Mouse (Mus musculus) right cerebral cortex, postnatal 36 days (tissue): Measurements from ENCODE around the gene Maats1.

Experiments used
- DNase-seq, 2 experiments: peaks; one replicate each; pipeline ENCODE4 v3.0.0; 2022; ENCODE audit warnings: low spot score in 2 of 2, mixed read lengths in 1 of 2

The Maats1 gene

DNA sequence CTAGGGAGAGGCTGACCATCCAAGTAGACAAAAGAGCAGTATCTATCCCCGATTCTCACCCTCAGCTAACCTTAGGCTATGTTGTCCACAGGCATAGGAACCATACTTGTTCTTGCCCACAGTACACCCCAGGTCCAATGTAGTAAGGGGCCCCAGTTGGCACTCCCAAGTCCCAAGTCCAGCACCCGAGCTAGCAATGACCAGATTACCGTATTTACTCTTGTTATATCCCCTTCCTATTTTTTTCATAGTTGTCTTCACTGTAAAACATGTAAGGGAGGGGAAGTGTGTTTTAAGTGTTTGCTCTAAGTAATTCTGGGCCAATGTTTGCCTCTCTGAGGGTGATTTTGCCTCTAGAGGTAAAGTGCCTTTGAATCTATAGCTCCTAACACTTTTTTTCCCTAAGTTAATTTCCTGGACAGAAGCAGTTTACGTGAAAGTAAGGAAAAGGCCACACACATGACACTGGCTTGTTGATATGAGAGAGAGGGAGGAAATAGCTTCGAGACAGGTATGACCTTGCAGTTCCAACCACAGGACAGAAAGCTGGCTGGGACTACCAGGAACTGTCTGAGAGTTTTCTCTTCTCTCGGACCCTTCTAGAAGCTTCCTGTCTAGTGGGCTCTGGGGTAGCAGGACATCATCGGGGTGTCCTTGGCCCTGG, 47.1 kb downstream of the Maats1 start, which contains the start of gene Nr1i2:
Gene Nr1i2, minus strand, starts transcription at position 140 of the 664 bp plus-strand sequence.
- no peak for DNase-seq

DNA sequence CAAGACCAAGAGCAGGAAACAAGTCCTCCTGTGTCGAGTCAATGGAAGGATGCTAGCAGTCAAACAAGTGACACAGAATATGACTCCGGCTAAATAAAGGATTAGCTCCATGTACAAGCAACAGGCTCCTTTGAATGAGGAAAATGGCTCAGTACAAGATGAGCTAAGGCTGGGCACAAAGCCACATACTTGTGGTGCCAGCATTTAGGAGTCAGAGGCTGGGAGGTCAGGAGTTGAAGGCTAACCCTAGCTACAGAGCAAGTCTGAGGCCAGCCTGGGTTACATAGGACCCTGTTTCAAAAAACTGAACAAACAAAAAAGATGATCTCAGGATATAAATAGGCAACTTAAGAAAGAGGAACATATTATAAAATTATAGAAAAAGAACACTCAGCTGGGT, 51.8 kb downstream of the Maats1 start:
- DNase-seq: no peak

DNA sequence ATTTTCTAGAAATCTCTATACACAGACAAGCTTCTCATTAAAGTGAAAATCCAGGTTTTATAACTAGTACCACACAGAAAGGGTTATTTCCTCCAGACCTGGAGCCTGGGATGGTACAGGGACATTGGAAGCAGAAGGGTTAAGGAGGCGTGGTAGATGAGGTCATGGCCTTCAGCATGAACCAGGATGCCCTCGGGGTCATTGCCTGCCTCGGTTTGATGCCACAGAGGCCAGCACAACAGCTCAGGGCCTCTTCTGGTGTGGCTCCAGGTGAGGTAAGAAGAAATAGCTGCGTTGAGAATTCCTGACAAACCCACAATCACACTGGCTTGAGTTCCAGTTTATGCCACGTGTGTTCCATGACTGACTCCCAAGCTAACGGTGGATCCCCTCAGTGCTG, 53.1 kb downstream of the Maats1 start:
- DNase-seq: no peak

DNA sequence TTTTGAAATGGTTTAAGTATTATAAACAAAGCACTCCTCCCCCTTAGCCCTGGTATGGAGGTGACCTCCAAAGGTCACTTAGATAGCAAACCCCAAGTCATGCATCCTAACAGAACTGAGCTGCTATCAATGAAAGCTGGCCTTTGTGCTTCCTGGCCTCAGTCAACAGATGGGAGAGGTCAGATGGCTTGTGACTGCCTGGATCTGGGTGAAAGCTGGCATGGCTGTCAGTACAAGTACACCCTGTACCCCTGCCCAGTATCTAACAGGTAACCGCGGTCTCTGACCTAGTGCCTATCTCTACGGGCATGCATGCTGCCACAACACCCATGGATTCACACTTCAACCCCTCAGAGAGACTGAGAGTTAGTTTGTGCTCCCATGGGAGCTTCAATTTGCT, 54.2 kb downstream of the Maats1 start:
- no peak for DNase-seq

DNA sequence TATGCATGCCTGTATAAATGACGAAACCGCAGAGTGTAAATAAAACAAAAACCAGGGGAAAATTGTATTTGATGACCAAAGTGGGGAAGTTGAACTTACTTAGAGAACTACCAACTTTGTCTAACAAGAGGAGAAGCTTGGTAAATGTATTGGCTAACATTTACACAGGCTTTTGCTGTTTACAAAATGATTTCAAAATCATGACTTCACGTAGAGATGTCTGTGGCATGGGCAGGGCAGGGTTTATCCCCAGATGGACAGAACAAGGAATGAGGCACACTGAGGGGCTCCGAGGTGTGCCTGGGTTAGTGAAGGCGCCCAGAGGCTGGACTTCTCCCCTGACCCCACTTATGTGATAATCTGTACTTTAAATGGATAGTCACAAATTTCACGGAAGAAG, 54.6 kb downstream of the Maats1 start:
- no peak for DNase-seq

DNA sequence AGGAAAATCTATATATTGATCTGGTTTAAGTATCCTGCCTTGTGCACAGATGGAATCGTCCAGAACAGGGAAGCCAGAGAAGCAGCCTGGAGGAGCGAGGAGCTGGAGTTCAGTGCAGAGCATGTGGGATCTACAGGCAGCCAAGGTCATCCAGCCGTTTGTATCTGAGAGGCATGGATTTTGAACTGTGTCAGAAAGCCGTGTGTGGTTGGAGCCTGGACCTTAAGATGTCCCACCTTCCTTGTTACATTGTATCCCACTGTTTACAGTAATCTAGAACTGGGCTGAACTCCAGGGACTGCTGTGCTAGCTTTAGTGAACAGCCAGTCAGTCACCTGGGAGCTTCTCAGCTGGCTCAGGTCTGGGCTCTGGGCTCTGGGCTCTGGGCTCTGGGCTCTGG, 55.4 kb downstream of the Maats1 start:
- DNase-seq: no peak

DNA sequence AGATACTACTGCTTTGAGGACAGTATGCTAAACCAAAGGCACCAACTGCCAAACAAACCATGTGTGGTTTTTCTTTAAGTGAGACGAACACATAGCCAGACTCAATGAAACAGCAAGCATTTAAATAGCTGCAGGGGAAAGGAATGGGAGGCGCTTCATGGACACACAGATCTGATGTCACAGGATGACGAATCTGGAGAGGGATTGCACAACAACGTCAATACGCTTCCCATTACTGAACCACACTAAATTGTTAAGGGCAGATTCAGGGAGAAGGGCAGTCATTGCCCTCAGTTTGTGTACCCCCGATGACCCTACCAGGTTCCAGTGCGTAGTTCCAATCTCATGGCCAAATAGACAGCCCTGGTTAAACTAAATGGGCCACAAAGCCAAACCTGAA, 56.1 kb downstream of the Maats1 start:
- no peak for DNase-seq

DNA sequence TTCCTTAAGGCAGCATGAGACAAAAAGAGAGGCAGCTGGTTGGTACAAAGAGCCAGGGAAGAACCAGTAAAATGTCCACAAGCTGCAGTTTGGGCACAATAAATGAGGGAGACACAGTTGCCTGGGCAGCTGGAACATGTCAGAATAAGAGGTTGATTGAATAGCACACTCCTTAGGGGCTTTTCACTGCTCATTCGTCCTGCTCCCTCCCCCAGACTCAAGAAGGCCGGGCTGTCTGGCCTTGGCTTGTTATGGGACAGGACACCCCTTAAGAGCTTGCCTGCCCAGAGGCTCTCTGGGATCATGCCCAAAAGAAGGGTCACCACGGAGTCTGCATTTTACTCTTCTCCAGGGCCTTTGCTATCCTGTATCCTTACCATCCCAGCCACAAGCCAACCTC, 58.6 kb downstream of the Maats1 start:
- no peak for DNase-seq

DNA sequence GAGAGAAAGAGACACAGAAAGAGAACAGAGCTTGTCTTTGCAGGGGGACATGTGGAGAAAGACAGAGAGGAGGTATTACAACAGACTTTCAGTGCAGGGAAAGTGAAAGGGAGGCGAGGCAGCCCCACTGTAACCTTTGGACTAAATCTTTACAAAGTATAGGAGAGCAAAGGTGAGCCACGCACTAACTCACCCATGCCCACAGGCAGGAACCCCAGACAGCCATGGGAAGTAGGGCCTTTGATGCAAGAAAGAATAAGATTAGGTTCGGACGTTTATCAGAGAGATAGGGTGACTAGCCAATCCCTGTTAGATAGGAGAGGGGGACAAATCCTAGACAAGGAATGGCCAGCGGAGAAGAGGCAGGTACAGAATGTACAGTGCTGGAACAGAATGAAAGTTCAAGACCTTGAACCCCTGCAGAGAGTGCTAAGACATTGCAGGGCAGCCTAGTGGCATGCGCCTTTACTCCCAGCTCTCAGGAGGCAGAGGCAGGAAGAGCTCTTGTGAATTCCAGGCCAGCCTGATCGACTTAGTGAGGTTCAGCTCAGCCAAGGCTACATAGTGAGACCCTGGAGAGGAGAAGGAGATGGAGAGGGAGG, 59.3 kb downstream of the Maats1 start:
- no peak for DNase-seq

DNA sequence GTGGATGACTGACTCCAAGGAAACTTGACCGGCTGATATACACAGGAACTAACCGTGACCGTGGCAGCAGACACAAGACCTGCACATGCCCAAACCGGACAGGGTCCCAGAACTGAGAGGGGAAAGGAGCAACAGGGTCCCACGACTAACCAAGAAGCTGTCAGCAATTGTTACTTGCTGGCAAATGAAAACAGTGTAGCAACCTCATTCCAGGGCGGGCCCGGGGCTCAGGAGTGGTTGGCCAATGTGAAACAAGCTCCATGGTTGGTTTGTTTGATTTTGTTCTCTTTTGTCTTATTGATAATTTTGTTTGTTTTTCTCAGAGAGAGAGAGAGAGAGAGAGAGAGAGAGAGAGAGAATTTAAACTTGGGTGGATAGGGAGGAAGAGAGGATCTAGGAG, 61.0 kb downstream of the Maats1 start:
- no peak for DNase-seq

DNA sequence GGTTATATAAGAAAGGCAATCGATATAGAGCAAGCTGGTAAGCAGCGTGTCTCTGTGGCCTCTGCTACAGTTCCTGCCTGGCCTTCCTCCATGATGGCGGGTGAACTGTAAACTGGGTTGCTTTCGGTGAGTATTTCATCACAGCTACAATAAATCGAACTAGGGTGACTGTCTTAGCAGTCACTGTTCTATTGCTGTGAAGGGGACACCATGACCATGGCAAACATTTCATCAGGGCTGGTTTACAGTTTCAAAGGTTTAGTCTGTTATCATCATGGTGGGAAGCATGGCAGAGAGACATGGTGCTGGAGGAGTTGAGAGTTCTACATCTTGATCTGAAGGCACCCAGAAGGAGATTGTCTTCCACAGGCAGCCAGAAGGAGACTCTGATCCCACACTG, 62.1 kb downstream of the Maats1 start:
- no peak for DNase-seq

DNA sequence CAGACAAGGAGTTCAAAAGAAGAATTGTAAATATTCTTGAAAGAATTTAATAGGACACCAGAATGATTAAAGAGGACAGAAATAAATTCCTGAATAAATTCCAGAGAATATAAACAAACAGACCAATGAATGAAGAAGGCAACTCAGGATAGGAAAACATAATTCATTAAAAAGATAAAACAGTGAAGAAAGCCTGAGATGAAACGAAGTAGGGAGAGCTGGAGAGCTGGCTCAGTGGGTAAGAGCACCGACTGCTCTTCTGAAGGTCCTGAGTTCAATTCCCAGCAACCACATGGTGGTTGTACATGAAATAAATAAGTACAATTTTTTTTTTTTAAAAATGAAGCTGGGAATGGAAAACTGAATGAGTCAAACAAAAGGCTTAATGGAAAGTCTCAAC, 67.2 kb downstream of the Maats1 start:
- DNase-seq: no peak

DNA sequence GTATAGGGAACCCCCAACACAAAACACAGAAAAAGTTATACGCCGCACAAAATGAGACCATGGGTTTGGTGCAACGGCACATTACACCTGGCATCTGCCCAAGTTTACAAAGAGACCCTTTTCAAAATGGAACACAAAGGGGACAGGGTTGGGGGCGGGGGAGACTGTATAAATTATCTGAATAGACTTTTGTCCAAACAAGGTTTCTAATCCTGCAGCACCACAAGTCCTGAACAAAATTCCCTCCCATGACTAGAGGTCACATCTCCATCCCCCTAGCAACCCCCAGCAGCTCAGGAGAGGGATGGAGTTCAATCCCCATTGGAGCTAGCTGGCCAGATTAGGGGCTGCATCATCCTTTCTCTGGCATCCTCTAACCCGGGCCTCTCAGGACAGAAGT, 69.5 kb downstream of the Maats1 start:
- DNase-seq: no peak

DNA sequence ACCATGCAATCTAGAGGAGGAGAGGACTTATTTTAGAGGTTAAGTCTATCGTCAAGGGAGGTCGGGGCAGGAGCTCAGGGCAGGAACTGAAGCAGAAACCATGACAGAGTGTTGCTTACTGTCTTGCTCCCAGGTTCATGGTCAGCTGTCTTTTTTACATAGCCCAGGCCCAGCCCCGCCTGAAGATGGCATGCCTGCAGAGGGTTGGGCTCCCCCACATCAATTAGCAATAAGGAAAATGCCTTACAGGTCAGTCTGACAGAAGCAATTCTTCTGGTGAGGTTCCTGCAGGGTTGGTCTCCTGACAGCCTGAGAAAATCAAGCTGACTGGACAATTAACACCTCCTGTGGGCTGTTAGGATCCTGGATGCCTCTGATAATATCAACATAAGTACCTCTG, 70.3 kb downstream of the Maats1 start:
- no peak for DNase-seq

DNA sequence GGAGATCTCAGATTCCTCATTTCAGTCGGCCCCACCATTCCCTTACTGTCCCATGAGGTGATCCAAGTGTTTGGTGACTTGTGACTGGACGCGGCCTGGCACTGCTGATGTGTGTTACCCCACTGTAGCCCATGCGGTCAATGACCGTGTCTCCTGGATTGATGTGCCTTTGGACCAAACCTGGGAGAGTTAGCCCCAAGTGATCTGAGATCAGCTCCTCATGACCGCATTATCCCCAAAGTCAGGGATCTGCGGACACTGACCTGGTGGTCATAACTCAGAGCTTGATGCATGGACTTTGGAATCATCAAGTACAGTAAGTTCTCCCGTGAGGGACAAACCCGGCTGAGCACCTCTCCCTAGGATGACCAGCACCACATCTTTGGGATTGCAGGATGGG, 86.0 kb downstream of the Maats1 start:
- no peak for DNase-seq

DNA sequence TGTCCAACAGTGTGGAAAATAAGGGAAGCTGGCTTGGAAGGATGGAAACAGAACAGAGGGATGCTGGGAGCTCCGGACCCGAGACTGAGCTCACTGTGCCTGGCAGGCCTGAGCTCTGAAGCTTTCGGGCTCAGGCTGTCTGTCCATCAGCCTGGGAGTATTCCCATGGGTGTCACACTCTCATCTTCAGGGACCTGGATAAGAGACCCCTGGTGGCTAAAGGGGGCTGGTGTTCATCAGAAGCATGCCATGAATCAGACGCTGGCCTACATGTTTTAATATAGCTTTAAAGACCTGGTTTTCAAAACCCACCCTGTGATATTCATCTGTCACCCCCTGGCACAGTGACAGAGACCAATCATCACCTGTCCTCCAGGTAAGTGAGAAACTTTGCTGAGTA, 86.8 kb downstream of the Maats1 start:
- DNase-seq: no peak

DNA sequence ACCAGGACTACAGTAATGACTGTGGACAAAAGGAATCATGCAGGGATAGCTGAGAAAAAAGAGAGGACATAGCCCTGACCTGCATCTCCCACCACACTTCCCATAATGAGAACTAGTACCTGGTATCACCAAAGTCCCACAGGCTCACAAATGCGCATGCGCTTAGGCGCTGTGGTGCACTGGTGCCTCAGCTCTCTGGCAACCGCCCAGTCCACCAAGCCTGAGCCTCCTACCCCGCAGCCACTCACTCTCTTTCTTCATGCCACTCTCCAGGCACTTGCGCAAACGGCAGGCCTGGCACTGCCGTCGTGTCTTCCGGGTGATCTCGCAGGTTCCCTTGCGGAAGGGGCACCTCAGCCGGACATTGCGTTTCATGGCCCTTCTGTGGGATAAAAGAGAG, 87.9 kb downstream of the Maats1 start:
- no peak for DNase-seq

DNA sequence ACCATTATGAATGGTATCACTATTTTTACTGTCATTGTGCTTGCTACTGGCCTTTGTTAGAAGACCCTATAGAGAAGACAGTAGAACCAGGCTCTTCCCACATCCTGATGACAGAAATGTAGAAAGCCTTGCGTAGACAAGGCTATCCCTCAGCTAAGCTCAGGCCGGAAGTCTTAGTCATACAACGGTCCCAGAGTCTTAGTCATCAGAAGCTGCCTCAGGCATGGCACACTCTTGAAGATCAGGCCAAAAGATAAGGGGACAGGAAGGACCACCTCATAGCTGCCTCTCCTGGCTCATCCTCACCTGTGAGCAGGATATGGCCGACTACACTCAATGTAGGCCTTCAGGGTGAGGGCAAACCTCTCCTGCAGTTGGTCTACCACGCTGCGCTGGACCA, 91.5 kb downstream of the Maats1 start:
- no peak for DNase-seq

DNA sequence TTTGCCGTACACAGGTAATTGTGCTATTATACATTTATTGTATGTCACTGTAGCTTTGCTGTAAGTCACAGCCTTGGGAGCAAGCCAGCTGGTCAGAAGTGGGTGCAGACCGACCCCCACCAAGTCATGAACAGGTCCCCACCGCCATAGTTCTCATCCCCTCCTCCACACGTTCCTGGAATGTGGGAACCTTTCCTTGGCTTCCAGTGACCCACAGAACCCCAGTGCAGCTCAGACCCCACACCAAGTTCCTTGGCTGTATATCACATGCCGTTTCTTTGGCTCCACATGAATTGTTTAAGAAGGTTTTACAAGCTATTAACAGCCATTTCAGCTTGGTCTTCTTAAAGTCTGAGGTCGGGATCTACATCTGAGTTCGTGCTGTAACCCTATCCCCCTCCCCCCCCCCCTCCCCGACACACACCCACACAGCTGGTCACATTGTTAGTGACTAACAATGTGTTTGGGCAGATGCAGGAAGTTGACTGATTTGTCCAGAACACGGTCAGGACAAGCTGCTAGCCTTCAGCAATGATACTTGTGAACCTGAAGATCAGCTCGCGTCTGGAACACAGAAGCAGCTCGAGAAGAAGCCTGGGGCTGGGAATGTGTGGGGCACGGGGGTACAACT, 93.5 kb downstream of the Maats1 start:
- DNase-seq: no peak
